Mouse (Mus musculus) liver, embryonic 16.5 days (tissue): ENCODE data around the gene Nt5m. TPM values are rescaled to one million over a fixed set of nuclear protein-coding genes. Genes with fewer than 3 reads are reported as not detected.
"Not testable (repeated sequence)": the region's sequence is repeated elsewhere in the genome, so short reads cannot be mapped to it uniquely, and the experiment has no call there.

Experiments used
- ATAC-seq: fragments of 200-750 bp; cut with Nextera tagmentation; 2 replicates; pipeline ENCODE4 v1.8.0; 2017; ENCODE audit warnings: low read depth, mild to moderate bottlenecking, moderate number of reproducible peaks, moderate library complexity
- H3K27ac ChIP-seq: fragments of 300-500 bp; sonication (generic); 2 replicates; pipeline ENCODE4 v1.5.1; 2014; ENCODE audit warnings: mild to moderate bottlenecking, low read length
- H3K27me3 ChIP-seq: fragments of 300-500 bp; sonication (generic); 2 replicates; pipeline ENCODE4 v1.6.1; 2014; ENCODE audit warnings: low read depth, low read length, mixed read lengths; ENCODE audit not compliant: control insufficient read depth, insufficient read depth
- H3K36me3 ChIP-seq: fragments of 300-500 bp; sonication (generic); 2 replicates; pipeline ENCODE4 v1.6.1; 2014; ENCODE audit warnings: mild to moderate bottlenecking; ENCODE audit not compliant: control insufficient read depth, insufficient read depth
- H3K4me1 ChIP-seq: fragments of 300-500 bp; sonication (generic); 2 replicates; pipeline ENCODE4 v1.6.1; 2014; ENCODE audit warnings: low read depth, low read length, mixed read lengths; ENCODE audit not compliant: control insufficient read depth
- H3K4me2 ChIP-seq: fragments of 300-500 bp; sonication (generic); 2 replicates; pipeline ENCODE4 v1.6.1; 2014; ENCODE audit warnings: low read depth, low read length, mixed read lengths
- H3K4me3 ChIP-seq: fragments of 300-500 bp; sonication (generic); 2 replicates; pipeline ENCODE4 v1.5.1; 2014; ENCODE audit warnings: low read depth, mild to moderate bottlenecking, low read length
- H3K9ac ChIP-seq: fragments of 300-500 bp; sonication (generic); 2 replicates; pipeline ENCODE4 v1.6.1; 2014; ENCODE audit warnings: low read depth, low read length
- H3K9me3 ChIP-seq: fragments of 300-500 bp; sonication (generic); replicated peaks from 2 replicates; pipeline ENCODE4 v1.6.1; 2016; ENCODE audit warnings: low read length; ENCODE audit not compliant: control insufficient read depth
- WGBS: fragments of 180-500 bp; shearing (Covaris S2); extraction: QIAGEN DNeasy Blood & Tissue Kit; methylation state at CpG from one replicate; pipeline ENCODE4 v1.1.7; 2014; ENCODE audit not compliant: insufficient replicate concordance; 5-methylcytosine and 5-hydroxymethylcytosine counted together
- polyA plus RNA-seq: library from polyadenylated mRNA; unstranded; fragments of >200 nt; fragmentation: Nextera tagmentation; extraction: Ambion mirVana; gene quantifications from 2 replicates; pipeline ENCODE4 v1.2.1, GENCODE M21; 2015

The Nt5m gene
- polyA plus RNA-seq, 1 experiment from 2014 or later = 15.2 TPM

DNA sequence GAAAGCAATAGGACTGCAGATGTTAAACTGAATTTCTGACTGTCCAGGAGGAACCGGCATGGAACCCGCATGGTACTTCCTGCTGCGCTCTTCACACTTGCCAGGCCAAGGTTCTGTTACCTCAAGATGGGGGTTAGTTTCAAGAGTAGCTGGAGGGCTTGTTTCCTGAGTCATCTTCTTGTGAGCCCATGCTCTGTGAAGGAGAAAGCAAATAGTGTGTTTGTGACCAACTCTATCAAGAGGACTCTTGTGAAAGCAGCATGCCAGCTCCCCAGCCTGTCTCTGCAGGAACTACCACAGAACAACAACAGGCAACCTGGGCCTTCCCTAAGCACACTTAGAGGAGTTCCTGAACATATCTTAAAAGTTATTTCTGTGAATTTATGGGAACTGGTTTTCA is 21.3 kb upstream of the Nt5m start:
- Histone ChIP-seq H3K9ac (no peak overlapping the region), H3K27me3 (no peaks in the 10 kb centered on the region), H3K4me1 (no peaks in the 10 kb centered on the region; the same call in 1 of the 2 replicates), H3K9me3 (no peaks in the 10 kb centered on the region), H3K27ac (no peak overlapping the region), H3K4me2 (no peak overlapping the region), H3K36me3 (peaks cover 46% of the 10 kb centered on the region), H3K4me3 (no peak overlapping the region)
- no peak for ATAC-seq
- WGBS = 86% methylated on average over 3 of the region's 3 CpGs

DNA sequence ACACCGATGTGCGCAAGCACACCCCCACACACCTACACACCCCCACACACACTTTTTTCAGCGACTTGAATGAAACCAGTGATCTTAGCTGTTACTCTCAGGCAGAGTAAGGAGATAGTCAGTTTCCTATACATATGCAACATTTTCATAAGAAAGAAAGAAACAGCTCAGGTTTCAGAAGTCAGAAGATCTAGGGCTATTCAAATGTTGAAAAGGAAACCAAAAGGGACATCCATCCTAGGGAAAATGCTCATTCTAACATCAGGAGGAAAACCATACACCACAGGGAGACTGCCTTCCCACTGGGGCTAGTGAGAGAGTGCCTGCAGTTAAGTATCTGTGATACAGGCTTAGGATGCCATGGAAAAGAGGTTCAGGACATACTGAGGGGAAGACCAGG is 17.6 kb upstream of the Nt5m start:
- ATAC-seq = no peak
- WGBS = 79% methylated on average over 3 of the region's 3 CpGs
- Histone ChIP-seq H3K27me3 (no peaks in the 10 kb centered on the region), H3K27ac (no peak overlapping the region), H3K36me3 (peaks cover 66% of the 10 kb centered on the region), H3K4me2 (no peak overlapping the region), H3K4me1 (no peaks in the 10 kb centered on the region), H3K9ac (no peak overlapping the region), H3K4me3 (no peak overlapping the region), H3K9me3 (no peaks in the 10 kb centered on the region)

DNA sequence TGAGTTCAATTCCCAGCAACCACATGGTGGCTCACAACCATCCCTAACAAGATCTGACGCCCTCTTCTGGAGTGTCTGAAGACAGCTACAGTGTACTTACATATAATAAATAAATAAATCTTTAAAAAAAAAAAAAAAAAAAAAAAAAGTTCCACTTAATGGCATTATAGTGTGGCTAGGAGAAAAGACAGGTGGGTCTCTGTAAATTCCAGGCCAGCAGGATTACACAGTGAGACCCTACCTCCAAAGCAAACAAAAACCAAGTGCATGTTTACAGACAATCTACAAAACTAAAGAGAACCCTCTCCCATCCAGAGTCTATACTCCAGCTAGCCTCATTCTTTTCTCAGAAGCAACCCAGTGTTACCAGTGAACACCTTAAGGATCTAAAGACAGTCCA is 1.5 kb upstream of the Nt5m start:
- not testable (repeated sequence) for H3K9me3 ChIP-seq, H3K27ac ChIP-seq, H3K9ac ChIP-seq, ATAC-seq, H3K4me2 ChIP-seq, H3K27me3 ChIP-seq
- WGBS = no CpG with 5 or more reads among the region's 1 CpGs
- Histone ChIP-seq H3K4me1 (peaks cover 17% of the 10 kb centered on the region), H3K4me3 (peak overlapping the region; percentile 98; the same call in 1 of the 2 replicates), H3K36me3 (peaks cover 12% of the 10 kb centered on the region)

DNA sequence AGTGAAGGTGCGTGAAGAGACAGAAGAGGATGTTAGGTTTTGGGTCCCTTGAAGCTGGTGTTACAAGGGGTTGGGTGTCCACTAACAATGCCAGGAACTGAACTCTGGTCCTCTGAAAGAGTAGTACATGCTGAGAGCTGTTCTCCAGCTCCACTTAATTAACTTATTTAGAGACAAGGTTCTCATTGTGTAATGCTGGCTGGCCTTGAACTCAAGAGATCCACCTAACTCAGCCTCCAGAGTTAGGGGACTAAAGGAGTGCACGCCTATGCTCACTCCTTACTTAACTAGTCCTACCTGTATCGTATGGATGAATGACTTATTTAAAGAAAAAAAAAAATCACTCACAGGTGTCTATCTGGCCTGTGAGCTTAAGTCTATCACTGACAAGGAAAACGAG is 821 bp upstream of the Nt5m start:
- Histone ChIP-seq H3K27me3 (no peaks in the 10 kb centered on the region), H3K4me2 (peak overlapping the region; percentile 80), H3K27ac (no peak overlapping the region; the same call in 1 of the 2 replicates), H3K9me3 (no peaks in the 10 kb centered on the region), H3K9ac (peak overlapping the region; percentile 93), H3K4me3 (peak overlapping the region; percentile 98), H3K36me3 (peaks cover 9% of the 10 kb centered on the region), H3K4me1 (peaks cover 17% of the 10 kb centered on the region)
- no peak for ATAC-seq
- WGBS = 44% methylated on average over 4 of the region's 4 CpGs

DNA sequence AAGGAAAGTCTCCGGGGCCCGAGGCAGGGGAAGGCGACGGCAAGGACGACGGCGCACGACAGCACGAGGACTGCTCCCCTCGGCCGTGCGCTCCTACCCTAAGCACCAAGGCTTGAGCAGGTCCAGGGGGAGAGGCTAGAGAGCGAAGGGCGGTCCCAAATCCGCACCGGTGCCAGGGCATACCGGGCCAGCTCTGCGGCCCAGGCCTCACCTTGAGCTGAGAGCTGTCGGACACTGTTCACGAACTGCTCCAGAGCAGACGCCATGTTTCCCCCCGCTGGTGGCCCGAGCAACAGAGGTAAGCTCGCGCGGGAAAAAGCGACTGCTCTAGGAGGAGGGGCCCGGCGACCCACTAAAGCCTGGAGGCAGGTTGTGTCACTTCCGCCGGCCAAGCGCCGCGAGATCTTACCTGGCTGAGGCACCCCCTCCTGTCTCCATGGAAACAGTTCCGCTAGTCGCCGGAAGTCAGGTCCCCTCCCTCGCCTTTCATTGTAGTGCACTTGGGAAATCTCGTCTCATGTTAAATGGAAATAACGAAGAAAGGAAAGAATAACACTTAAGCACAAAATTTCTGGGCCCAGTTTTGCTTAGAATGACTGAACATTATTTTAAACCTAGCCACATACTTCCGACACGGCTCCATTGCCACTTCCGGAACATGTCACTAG is 346 bp downstream of the Nt5m start, which contains the start of gene Cops3:
Gene Cops3, minus strand, starts transcription at position 380 of the 668 bp plus-strand sequence.
- Histone ChIP-seq H3K4me2 (peak within 1 kb of the TSS; percentile 80), H3K4me1 (peaks cover 17% of the 10 kb centered on the region), H3K27me3 (no peaks in the 10 kb centered on the region), H3K9ac (peak within 1 kb of the TSS; percentile 93), H3K27ac (peak within 1 kb of the TSS; percentile 95), H3K4me3 (peak within 1 kb of the TSS; percentile 98), H3K36me3 (peaks cover 9% of the 10 kb centered on the region), H3K9me3 (no peaks in the 10 kb centered on the region)
- ATAC-seq = peak; percentile 91
- WGBS = under 1% methylated on average over 33 of the region's 43 CpGs

DNA sequence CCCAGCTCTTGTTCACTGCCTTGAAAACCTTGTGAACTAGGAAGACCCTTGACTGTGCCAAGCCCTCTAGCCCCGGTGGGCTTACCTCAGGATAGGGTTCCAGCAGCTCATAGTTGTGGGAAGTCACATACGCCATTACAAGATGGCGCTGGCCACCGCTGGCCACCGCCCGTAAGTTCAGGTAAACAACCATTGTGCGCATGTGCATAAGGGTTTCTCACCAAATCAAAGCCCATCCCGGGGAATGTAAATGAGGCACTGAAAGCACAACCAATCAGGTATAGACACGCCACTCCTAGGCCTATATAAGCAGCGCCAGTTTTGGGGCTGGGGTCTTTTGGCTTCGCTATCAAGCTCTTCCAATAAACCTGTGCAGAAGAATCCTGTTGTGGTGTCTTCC is 7.1 kb downstream of the Nt5m start:
- Histone ChIP-seq H3K9me3 (no peaks in the 10 kb centered on the region), H3K9ac (no peak overlapping the region), H3K4me2 (no peak overlapping the region), H3K27ac (no peak overlapping the region), H3K27me3 (no peaks in the 10 kb centered on the region), H3K4me1 (peaks cover 6% of the 10 kb centered on the region; the same call in 1 of the 2 replicates), H3K36me3 (no peaks in the 10 kb centered on the region), H3K4me3 (no peak overlapping the region)
- ATAC-seq = no peak
- WGBS = 85% methylated on average over 11 of the region's 11 CpGs

DNA sequence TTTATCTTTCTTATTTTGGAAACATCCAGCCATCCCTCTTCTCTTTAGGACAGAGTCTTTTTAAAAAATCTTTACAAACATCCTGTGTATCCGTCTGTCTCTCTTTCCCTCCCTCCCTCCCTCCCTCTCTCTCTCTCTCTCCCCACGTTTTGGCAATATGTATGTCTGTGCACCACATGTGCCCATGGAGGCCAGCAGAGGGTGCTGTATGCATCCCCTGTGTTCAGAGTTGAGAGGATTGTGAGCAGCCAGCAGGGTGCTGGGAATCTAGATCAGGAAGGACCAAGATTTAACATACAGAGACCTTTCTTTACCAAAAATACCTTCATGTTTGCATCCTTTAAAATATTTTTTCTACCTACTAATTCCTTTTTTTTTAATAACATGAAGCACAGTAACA is 7.9 kb downstream of the Nt5m start:
- Histone ChIP-seq H3K4me3 (no peak overlapping the region), H3K4me2 (no peak overlapping the region; the same call in 1 of the 2 replicates), H3K9me3 (no peaks in the 10 kb centered on the region), H3K9ac (no peak overlapping the region), H3K27ac (no peak overlapping the region), H3K36me3 (no peaks in the 10 kb centered on the region), H3K4me1 (peaks cover 6% of the 10 kb centered on the region; the same call in 1 of the 2 replicates), H3K27me3 (no peaks in the 10 kb centered on the region)
- ATAC-seq = no peak
- WGBS = 10% methylated on average over 2 of the region's 2 CpGs

DNA sequence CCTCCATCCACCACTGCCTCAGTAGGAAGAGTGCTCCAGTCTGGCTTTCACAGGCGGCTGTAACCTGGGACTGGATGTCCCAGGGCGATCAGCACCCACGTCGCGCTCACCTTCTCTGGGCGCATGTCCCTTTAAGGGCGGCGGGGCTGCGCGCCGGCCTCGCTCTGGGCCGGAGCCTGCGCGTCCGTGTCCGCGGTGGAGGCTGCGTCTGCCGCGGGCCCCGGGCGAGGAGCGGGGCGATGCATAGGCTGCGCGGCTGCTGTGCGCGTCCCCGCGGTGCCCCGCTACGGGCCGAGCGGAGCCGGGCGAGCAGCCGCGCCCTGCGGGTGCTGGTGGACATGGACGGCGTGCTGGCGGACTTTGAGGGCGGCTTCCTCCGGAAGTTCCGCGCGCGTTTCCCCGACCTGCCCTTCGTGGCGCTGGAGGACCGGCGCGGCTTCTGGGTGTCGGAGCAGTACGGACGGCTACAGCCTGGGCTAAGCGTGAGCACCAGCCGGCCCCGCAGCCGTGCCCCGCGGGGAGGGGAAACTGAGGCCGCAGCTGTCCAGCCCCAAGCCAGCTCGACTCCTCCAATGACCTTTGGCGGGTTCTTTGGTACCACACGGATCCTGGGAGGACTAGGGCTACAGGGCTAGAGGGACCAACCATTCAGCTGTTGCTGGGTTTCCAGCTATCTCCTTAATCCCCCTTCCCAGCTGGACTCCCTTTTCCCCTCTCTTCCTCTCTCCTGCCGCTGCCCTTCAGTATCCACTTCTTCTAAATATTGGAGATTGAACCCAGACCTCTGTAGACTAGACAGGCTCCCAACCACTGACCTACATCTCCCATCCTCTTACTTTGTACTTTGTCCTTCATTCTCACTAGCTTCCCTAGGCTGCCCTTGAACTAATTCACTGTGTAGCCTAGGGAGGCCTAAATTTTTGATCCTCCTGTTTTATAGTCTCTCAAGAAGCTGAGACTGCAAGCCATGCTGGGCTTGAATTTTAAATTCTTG is 8.9 kb downstream of the Nt5m start:
- peak overlapping the region; percentile 75 for H3K9ac ChIP-seq
- peak overlapping the region; percentile 75 for H3K4me3 ChIP-seq
- peak; percentile 76 for ATAC-seq
- peak overlapping the region; percentile 80 for H3K4me2 ChIP-seq
- H3K36me3 ChIP-seq = no peaks in the 10 kb centered on the region
- H3K9me3 ChIP-seq = no peaks in the 10 kb centered on the region
- peaks cover 6% of the 10 kb centered on the region; the same call in 1 of the 2 replicates for H3K4me1 ChIP-seq
- peak overlapping the region; percentile 76 for H3K27ac ChIP-seq
- no peaks in the 10 kb centered on the region for H3K27me3 ChIP-seq
- under 1% methylated on average over 69 of the region's 69 CpGs for WGBS
